ENCODE assay signal across 23 mouse cellular contexts in the genomic region with DNA sequence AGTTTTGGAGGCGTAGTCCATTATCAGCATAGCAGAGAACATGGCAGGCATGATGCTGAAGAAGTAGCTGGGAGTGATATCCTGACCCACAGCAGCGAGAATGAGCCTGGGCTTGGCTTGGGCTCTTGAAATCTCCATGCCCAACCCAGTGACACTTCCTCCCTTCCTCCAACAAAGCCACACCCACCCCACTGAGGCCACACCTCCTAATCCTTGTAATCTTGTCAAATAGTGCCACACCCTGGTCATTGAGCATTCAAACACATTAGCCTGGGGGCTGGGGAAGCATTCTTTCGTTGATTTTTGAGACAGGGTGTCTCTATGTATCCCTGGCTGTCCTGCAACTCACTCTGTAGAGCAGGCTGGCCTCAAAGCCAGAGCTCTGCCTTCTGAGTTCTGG. TPM values are rescaled to one million over a fixed set of nuclear protein-coding genes. Genes with fewer than 3 reads are reported as not detected.
DNase-seq lines count a peak whose midpoint lies in the region; ATAC-seq and TF ChIP-seq lines count a peak whose summit lies in the region.
"Had no signal": no experiment of that assay in that cellular context is flagged by ENCODE, and none has a peak within 500 bp of the region (broad histone marks: within the 10 kb centered on the region; RNA-seq: fewer than 3 reads in every experiment).

No protein-coding gene starts in this region.

- DNase-seq in kidney, postnatal 36 days: peak; percentile 40 to 62
- peak; percentile 48 for DNase-seq in CH12.LX (ENCODE audit: extremely low read depth)
- DNase-seq in G1E (ENCODE audit: low spot score): no peak
- peak; percentile 62 for DNase-seq in liver, adult 2 months (ENCODE audit: extremely low read depth, low read depth, low spot score)
- DNase-seq in adrenal gland, postnatal 25 days: no peak
- no peak for DNase-seq in embryo, embryonic 9.5 days (ENCODE audit: extremely low spot score)
- DNase-seq in frontal cortex, postnatal 10 days (ENCODE audit: low spot score in 2 of 2): no peak
- DNase-seq: adrenal gland, postnatal 10 days; cerebellum, adult 18-20 months; cerebellum, postnatal 36 days; gastrocnemius, adult 2 months; heart, adult 18-20 months; thymus, adult 2 months had no signal

- no peak for TF ChIP-seq EP300 in CH12.LX (IDR thresholded peaks at IDR 0.05; ENCODE audit: low read length)

- no peaks in the 10 kb centered on the region for H3K27me3 ChIP-seq in kidney, embryonic 16.5 days (ENCODE audit: insufficient read depth, low read length)
- H3K27me3 ChIP-seq in CH12.LX (replicated peaks) (no peaks in the 10 kb centered on the region), G1E (ENCODE audit: insufficient read depth, low read length) (no peaks in the 10 kb centered on the region)
- no peaks in the 10 kb centered on the region for H3K27me3 ChIP-seq in liver, adult 2 months (ENCODE audit: control insufficient read depth, insufficient read depth, low read length)
- H3K27me3 ChIP-seq: embryonic facial prominence, embryonic 12.5 days; megakaryocyte, embryonic 14.5 days; midbrain, embryonic 15.5 days had no signal

- dilution Hi-C loops in CH12.LX (cut with MboI; ENCODE audit: extremely low pct_ligation_motif_present, extremely low pct_unique_long_range_greater_than_20kb, low sequenced_read_pairs): no loop called here

- in situ Hi-C loops in CH12.LX (cut with MboI; ENCODE audit: low pct_ligation_motif_present, low pct_unique_long_range_greater_than_20kb, low sequenced_read_pairs): no loop called here

- TF ChIP-seq RAD21 in CH12.LX (IDR thresholded peaks at IDR 0.05; ENCODE audit: low read depth, low read length): peak; percentile 37

- ATAC-seq in kidney, embryonic 16.5 days (ENCODE audit: low FRiP score, low TSS enrichment): no peak
- peak; percentile 65; the same call in 1 of the 2 replicates for ATAC-seq in G1E (ENCODE audit: extremely low read depth, insufficient number of reproducible peaks, low FRiP score, poor library complexity, severe bottlenecking)
- ATAC-seq: forebrain, embryonic 16.5 days; midbrain, embryonic 15.5 days had no signal

- peaks cover 26% of the 10 kb centered on the region for H3K36me3 ChIP-seq in kidney, embryonic 16.5 days (ENCODE audit: insufficient read depth, low read length)
- H3K36me3 ChIP-seq in CH12.LX (replicated peaks in 1 of 2; ENCODE audit: control insufficient read depth in 1 of 2, insufficient read depth in 1 of 2, low read length in 1 of 2): peaks cover 24 to 77% of the 10 kb centered on the region in 2 experiments
- H3K36me3 ChIP-seq in G1E (replicated peaks): peaks cover 69% of the 10 kb centered on the region
- H3K36me3 ChIP-seq in liver, adult 2 months (ENCODE audit: control insufficient read depth, insufficient read depth, low read length): peaks cover 22% of the 10 kb centered on the region
- H3K36me3 ChIP-seq: midbrain, embryonic 15.5 days had no signal

- no peak overlapping the region for H3K9ac ChIP-seq in kidney, embryonic 16.5 days (replicated peaks; ENCODE audit: low read length)
- no peak overlapping the region for H3K9ac ChIP-seq in CH12.LX (ENCODE audit: insufficient read depth, low read depth)
- no peak overlapping the region for H3K9ac ChIP-seq in liver, adult 2 months (ENCODE audit: low read depth, low read length)
- H3K9ac ChIP-seq: embryonic facial prominence, embryonic 12.5 days; midbrain, embryonic 15.5 days had no signal

- H3K4me2 ChIP-seq in kidney, embryonic 16.5 days (replicated peaks; ENCODE audit: low read depth, low read length): no peak overlapping the region
- H3K4me2 ChIP-seq in CH12.LX (ENCODE audit: insufficient read depth, low read depth, poor library complexity, severe bottlenecking): no peak overlapping the region
- H3K4me2 ChIP-seq: embryonic facial prominence, embryonic 12.5 days; midbrain, embryonic 15.5 days had no signal

- no peak overlapping the region for H3K4me3 ChIP-seq in kidney, embryonic 16.5 days (ENCODE audit: low read length)
- H3K4me3 ChIP-seq in CH12.LX (replicated peaks in 1 of 3; ENCODE audit: low read depth in 2 of 3, low read length in 2 of 3, poor library complexity in 1 of 3) (no peak overlapping the region), G1E (ENCODE audit: low read depth, low read length) (no peak overlapping the region)
- H3K4me3 ChIP-seq in liver, adult 2 months (ENCODE audit: insufficient read depth, low read depth, low read length): no peak overlapping the region
- H3K4me3 ChIP-seq: embryonic facial prominence, embryonic 12.5 days; gastrocnemius, adult 2 months; layer of hippocampus, adult 2 months; left cerebral cortex, adult 2 months; megakaryocyte, embryonic 14.5 days; midbrain, embryonic 15.5 days had no signal

- WGBS in kidney, embryonic 16.5 days: 90% methylated on average over 3 of the region's 3 CpGs
- WGBS in liver, adult 2 months: 50% methylated on average over 3 of the region's 3 CpGs

- no peaks in the 10 kb centered on the region for H3K79me2 ChIP-seq in CH12.LX (replicated peaks; ENCODE audit: control insufficient read depth, extremely low read depth, insufficient read depth, poor library complexity, severe bottlenecking)
- no peaks in the 10 kb centered on the region for H3K79me2 ChIP-seq in liver, adult 2 months (ENCODE audit: control insufficient read depth, insufficient read depth, low read length)

- peak in 1 of 2 experiments; percentile 34; a peak in 2 of 4 replicates for TF ChIP-seq CTCF in CH12.LX (conservative IDR thresholded peaks at IDR 0.05 in 1 of 2, IDR thresholded peaks at IDR 0.05 in 1 of 2; ENCODE audit: low read depth in 2 of 2, low read length in 2 of 2)
- TF ChIP-seq CTCF in G1E (IDR thresholded peaks at IDR 0.05; ENCODE audit: low read depth, low read length): no peak
- TF ChIP-seq CTCF in liver, adult 2 months (IDR thresholded peaks at IDR 0.05; ENCODE audit: low read depth, low read length): peak; percentile 18; the same call in 1 of the 2 replicates

- no peaks in the 10 kb centered on the region for H3K9me3 ChIP-seq in kidney, embryonic 16.5 days (ENCODE audit: low read length)
- H3K9me3 ChIP-seq in CH12.LX (replicated peaks; ENCODE audit: low read length) (no peaks in the 10 kb centered on the region), G1E (replicated peaks) (no peaks in the 10 kb centered on the region)
- H3K9me3 ChIP-seq: embryonic facial prominence, embryonic 12.5 days; midbrain, embryonic 15.5 days had no signal

- TF ChIP-seq POLR2A in CH12.LX (IDR thresholded peaks at IDR 0.05; ENCODE audit: low read depth, low read length): no peak
- TF ChIP-seq POLR2A in liver, adult 2 months (IDR thresholded peaks at IDR 0.05; ENCODE audit: extremely low read depth, insufficient read depth, low read length): no peak

- no peaks in the 10 kb centered on the region for H3K4me1 ChIP-seq in kidney, embryonic 16.5 days (ENCODE audit: insufficient read depth, low read length)
- no peaks in the 10 kb centered on the region for H3K4me1 ChIP-seq in CH12.LX (ENCODE audit: control insufficient read depth in 1 of 2, insufficient read depth in 2 of 2)
- H3K4me1 ChIP-seq in G1E (ENCODE audit: insufficient read depth, low read depth, low read length): no peaks in the 10 kb centered on the region
- H3K4me1 ChIP-seq in liver, adult 2 months (ENCODE audit: control insufficient read depth, insufficient read depth, low read length): no peaks in the 10 kb centered on the region
- H3K4me1 ChIP-seq: embryonic facial prominence, embryonic 12.5 days; megakaryocyte, embryonic 14.5 days; midbrain, embryonic 15.5 days had no signal

- H3K27ac ChIP-seq in kidney, embryonic 16.5 days (ENCODE audit: low read length): no peak overlapping the region
- no peak overlapping the region for H3K27ac ChIP-seq in CH12.LX (ENCODE audit: insufficient read depth, low read depth)
- no peak overlapping the region for H3K27ac ChIP-seq in liver, adult 2 months (replicated peaks; ENCODE audit: insufficient read depth, low read depth, low read length)
- H3K27ac ChIP-seq: embryonic facial prominence, embryonic 12.5 days; gastrocnemius, adult 2 months; layer of hippocampus, adult 2 months; left cerebral cortex, adult 2 months; midbrain, embryonic 15.5 days had no signal

TF ChIP-seq in CH12.LX, 34 proteins besides CTCF, POLR2A, EP300 and RAD21:
- TF ChIP-seq MYC (IDR thresholded peaks at IDR 0.05; ENCODE audit: low read depth, low read length): no peak
- no peak for TF ChIP-seq BHLHE40 (IDR thresholded peaks at IDR 0.05; ENCODE audit: low read depth, low read length)

RNA-seq across cellular contexts. Expression of gene Tyw3, which starts 15.0 kb away (rescaled TPM):
- polyA plus RNA-seq in kidney, embryonic 16.5 days (2015; fragmentation: Nextera tagmentation; extraction: Ambion mirVana): 18.9 and 21.7 TPM in 2 replicates
- total RNA-seq in CH12.LX (2012; rRNA removed): 62.5 and 67.7 TPM in 2 replicates
- total RNA-seq in CH12.LX (2014; rRNA removed): 64.2 and 70.4 TPM in 2 replicates
- polyA plus RNA-seq in CH12.LX (2012; ENCODE audit: insufficient read length, low read depth): 46.8 and 76.6 TPM in 2 replicates
- total RNA-seq in G1E (2014; fragmentation: Nextera tagmentation): 4.7 and 10.5 TPM in 2 replicates
- total RNA-seq in G1E (2017): 2.4 and 3.2 TPM in 2 replicates
- polyA plus RNA-seq in G1E (2012): 2.3 and 3.4 TPM in 2 replicates
- total RNA-seq in liver, adult 2 months (2014; rRNA removed): 2.6 and 5.4 TPM in 2 replicates
- 5.3 and 5.6 TPM in 2 replicates for polyA plus RNA-seq in liver, adult 2 months (2012; rRNA removed)
- total RNA-seq in adrenal gland, postnatal 25 days (2021): 4.8 and 6.1 TPM in 2 replicates

RNA-seq across cellular contexts. Expression of gene Cryz, which starts 15.4 kb away (rescaled TPM):
- polyA plus RNA-seq in kidney, embryonic 16.5 days (2015; fragmentation: Nextera tagmentation; extraction: Ambion mirVana): 47.6 and 50.2 TPM in 2 replicates
- total RNA-seq in CH12.LX (2012; rRNA removed): 18.2 and 29.2 TPM in 2 replicates
- 35.2 and 39.8 TPM in 2 replicates for total RNA-seq in CH12.LX (2014; rRNA removed)
- 31.2 and 33.6 TPM in 2 replicates for polyA plus RNA-seq in CH12.LX (2012; ENCODE audit: insufficient read length, low read depth)
- 23.8 and 24.3 TPM in 2 replicates for total RNA-seq in G1E (2014; fragmentation: Nextera tagmentation)
- 11.9 and 13.4 TPM in 2 replicates for total RNA-seq in G1E (2017)
- polyA plus RNA-seq in G1E (2012): 3.4 TPM in 2 replicates
- 72.3 and 82.2 TPM in 2 replicates for total RNA-seq in liver, adult 2 months (2014; rRNA removed)
- polyA plus RNA-seq in liver, adult 2 months (2012; rRNA removed): 46.3 and 51.1 TPM in 2 replicates
- 10.9 and 18.5 TPM in 2 replicates for total RNA-seq in adrenal gland, postnatal 25 days (2021)

RNA-seq across cellular contexts. Expression of gene Erich3, which starts 51.8 kb away (rescaled TPM):
- 0.04 and 0.18 TPM in 2 replicates for polyA plus RNA-seq in kidney, embryonic 16.5 days (2015; fragmentation: Nextera tagmentation; extraction: Ambion mirVana)
- total RNA-seq in CH12.LX (2012; rRNA removed) (0.38 and 0.42 TPM in 2 replicates), CH12.LX (2014; rRNA removed) (2.1 and 2.3 TPM in 2 replicates), G1E (2014; fragmentation: Nextera tagmentation) (not detected in 2 replicates), G1E (2017) (0.11 and 0.41 TPM in 2 replicates)
- polyA plus RNA-seq in CH12.LX (2012; ENCODE audit: insufficient read length, low read depth) (1.9 and 2.0 TPM in 2 replicates), G1E (2012) (not detected in 2 replicates)
- 0.09 and 0.13 TPM in 2 replicates for total RNA-seq in liver, adult 2 months (2014; rRNA removed)
- not detected in 2 replicates for polyA plus RNA-seq in liver, adult 2 months (2012; rRNA removed)
- 0.48 and 0.67 TPM in 2 replicates for total RNA-seq in adrenal gland, postnatal 25 days (2021)
- total RNA-seq: neutrophil, adult 5-6 weeks had no signal
- polyA plus RNA-seq: liver, embryonic 16.5 days; small intestine, adult 2 months had no signal

Comparison
In these comparisons a context has a peak if more than half of its experiments do, and no peak if none do; other contexts are left out.
1. DNase-seq: peak in kidney, postnatal 36 days (2 of 2), CH12.LX (single experiment) and liver, adult 2 months (single experiment); none in G1E (single experiment), adrenal gland, postnatal 25 days (single experiment), embryo, embryonic 9.5 days (single experiment) and frontal cortex, postnatal 10 days (0 of 2).